Mouse (Mus musculus) hindbrain, embryonic 15.5 days (tissue): ENCODE measurements around the gene Dab2ip. TPM values are rescaled to one million over a fixed set of nuclear protein-coding genes. Genes with fewer than 3 reads are reported as not detected.

Experiments used
- ATAC-seq: fragments of 200-750 bp; cut with Nextera tagmentation; 2 replicates; pipeline ENCODE4 v1.8.0; 2017; ENCODE audit warnings: low read depth, moderate number of reproducible peaks, moderate TSS enrichment; ENCODE audit not compliant: low FRiP score
- H3K27ac ChIP-seq: fragments of 300-500 bp; sonication (generic); replicated peaks from 2 replicates; pipeline ENCODE4 v1.5.1; 2015; ENCODE audit warnings: mild to moderate bottlenecking, inconsistent platforms
- H3K27me3 ChIP-seq: fragments of 300-500 bp; sonication (generic); 2 replicates; pipeline ENCODE4 v1.6.1; 2015; ENCODE audit warnings: control low read depth, inconsistent platforms
- H3K36me3 ChIP-seq: fragments of 300-500 bp; sonication (generic); 2 replicates; pipeline ENCODE4 v1.6.1; 2015; ENCODE audit warnings: control low read depth, inconsistent platforms
- H3K4me1 ChIP-seq: fragments of 300-500 bp; sonication (generic); replicated peaks from 2 replicates; pipeline ENCODE4 v1.6.1; 2015; ENCODE audit warnings: control low read depth, inconsistent platforms
- H3K4me2 ChIP-seq: fragments of 300-500 bp; sonication (generic); 2 replicates; pipeline ENCODE4 v1.6.1; 2015; ENCODE audit warnings: moderate library complexity, mild to moderate bottlenecking, inconsistent platforms
- H3K4me3 ChIP-seq: fragments of 300-500 bp; sonication (generic); 2 replicates; pipeline ENCODE4 v1.5.1; 2015; ENCODE audit warnings: mild to moderate bottlenecking, inconsistent platforms
- H3K9ac ChIP-seq: fragments of 300-500 bp; sonication (generic); 2 replicates; pipeline ENCODE4 v1.6.1; 2015; ENCODE audit warnings: inconsistent platforms
- H3K9me3 ChIP-seq: fragments of 300-500 bp; sonication (generic); 2 replicates; pipeline ENCODE4 v1.6.1; 2016; ENCODE audit warnings: control low read depth, inconsistent platforms
- WGBS: fragments of 180-500 bp; shearing (Covaris S2); methylation state at CpG from one replicate; pipeline ENCODE4 v1.1.7; 2015; 5-methylcytosine and 5-hydroxymethylcytosine counted together
- polyA plus RNA-seq: library from polyadenylated mRNA; unstranded; fragments of >200 nt; fragmentation: Nextera tagmentation; extraction: Ambion mirVana; gene quantifications from 2 replicates; pipeline ENCODE4 v1.2.1, GENCODE M21; 2015

The Dab2ip gene
- polyA plus RNA-seq, 1 experiment from 2014 or later, result 70.7 TPM

DNA sequence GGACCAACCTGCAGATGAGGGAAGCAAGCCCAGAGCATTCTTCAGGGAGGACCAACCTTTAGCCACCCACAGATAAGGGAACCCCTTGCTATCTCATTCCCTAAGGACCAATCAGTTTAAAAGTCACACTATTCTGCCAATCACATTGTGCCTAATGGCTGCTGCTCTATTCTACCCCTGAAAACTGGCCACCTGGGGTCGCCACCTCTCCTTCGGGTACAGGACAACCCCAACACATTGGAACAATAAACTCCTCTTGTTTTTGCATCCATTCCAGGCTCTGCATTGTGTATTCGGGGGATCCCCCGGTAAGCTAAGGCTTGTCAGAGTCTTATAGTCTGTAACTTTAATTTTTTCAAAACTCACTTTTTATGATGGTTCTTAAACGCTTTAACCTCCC, 203.4 kb downstream of the Dab2ip start:
- Histone ChIP-seq H3K4me1 (peaks cover 6% of the 10 kb centered on the region; the same call in 1 of the 2 replicates), H3K9ac (no peak overlapping the region), H3K36me3 (no peaks in the 10 kb centered on the region), H3K27ac (no peak overlapping the region), H3K4me3 (no peak overlapping the region), H3K4me2 (no peak overlapping the region), H3K27me3 (no peaks in the 10 kb centered on the region), H3K9me3 (no peaks in the 10 kb centered on the region)
- no peak for ATAC-seq
- WGBS, result 86% methylated on average over 5 of the region's 5 CpGs

DNA sequence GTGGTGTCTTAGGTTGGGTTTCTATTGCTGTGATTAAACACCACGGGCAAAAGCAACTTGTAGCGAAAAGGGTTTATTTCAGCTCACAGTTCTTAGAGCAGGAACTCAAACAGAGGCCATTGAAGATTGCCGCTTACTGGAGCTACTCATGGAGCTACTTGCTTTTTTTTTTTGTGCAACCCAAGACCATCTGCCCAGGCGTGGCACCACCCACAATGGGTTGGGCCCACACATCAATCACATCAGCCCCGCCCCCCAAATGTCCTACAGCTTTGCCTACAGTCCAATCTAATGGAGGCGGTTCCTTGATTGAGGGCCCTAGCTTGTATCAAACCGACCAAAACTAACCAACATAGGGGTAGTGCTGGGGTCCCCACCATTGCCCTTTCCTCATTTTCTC, 205.8 kb downstream of the Dab2ip start:
- Histone ChIP-seq H3K27ac (no peak overlapping the region), H3K9me3 (no peaks in the 10 kb centered on the region), H3K36me3 (no peaks in the 10 kb centered on the region)

DNA sequence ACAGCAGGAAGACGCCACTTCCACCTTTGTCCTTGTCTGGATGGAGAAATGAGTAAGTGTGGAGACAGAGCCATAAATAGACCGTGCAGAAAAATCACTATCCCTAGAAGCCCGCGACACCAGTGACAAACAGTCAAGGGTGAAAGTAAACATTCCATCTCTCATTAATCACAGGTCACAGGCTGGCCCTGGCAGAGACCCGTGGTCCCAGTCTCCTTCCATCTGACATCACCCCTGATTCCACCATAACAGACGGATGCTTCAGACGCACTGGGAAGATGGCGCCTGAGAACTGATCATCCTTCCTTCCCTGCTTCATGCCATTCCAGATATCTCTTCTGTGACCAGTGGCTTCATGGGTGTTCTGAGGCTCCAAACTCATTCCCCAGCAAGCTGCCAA, 206.3 kb downstream of the Dab2ip start:
- H3K4me1 ChIP-seq, result peaks cover 20% of the 10 kb centered on the region; the same call in 1 of the 2 replicates
- H3K36me3 ChIP-seq, result no peaks in the 10 kb centered on the region
- no peak for ATAC-seq
- no peak overlapping the region for H3K27ac ChIP-seq
- no peak overlapping the region for H3K9ac ChIP-seq
- H3K4me3 ChIP-seq, result no peak overlapping the region
- H3K27me3 ChIP-seq, result no peaks in the 10 kb centered on the region
- 73% methylated on average over 8 of the region's 8 CpGs for WGBS
- no peaks in the 10 kb centered on the region for H3K9me3 ChIP-seq
- H3K4me2 ChIP-seq, result no peak overlapping the region

More for the DNA sequence above, 205.8 kb downstream of the Dab2ip start:
- Histone ChIP-seq H3K27me3 (no peaks in the 10 kb centered on the region), H3K4me3 (no peak overlapping the region), H3K4me2 (no peak overlapping the region), H3K9ac (no peak overlapping the region), H3K4me1 (peaks cover 18% of the 10 kb centered on the region; the same call in 1 of the 2 replicates)
- no peak for ATAC-seq
- WGBS, result 93% methylated on average over 7 of the region's 7 CpGs

DNA sequence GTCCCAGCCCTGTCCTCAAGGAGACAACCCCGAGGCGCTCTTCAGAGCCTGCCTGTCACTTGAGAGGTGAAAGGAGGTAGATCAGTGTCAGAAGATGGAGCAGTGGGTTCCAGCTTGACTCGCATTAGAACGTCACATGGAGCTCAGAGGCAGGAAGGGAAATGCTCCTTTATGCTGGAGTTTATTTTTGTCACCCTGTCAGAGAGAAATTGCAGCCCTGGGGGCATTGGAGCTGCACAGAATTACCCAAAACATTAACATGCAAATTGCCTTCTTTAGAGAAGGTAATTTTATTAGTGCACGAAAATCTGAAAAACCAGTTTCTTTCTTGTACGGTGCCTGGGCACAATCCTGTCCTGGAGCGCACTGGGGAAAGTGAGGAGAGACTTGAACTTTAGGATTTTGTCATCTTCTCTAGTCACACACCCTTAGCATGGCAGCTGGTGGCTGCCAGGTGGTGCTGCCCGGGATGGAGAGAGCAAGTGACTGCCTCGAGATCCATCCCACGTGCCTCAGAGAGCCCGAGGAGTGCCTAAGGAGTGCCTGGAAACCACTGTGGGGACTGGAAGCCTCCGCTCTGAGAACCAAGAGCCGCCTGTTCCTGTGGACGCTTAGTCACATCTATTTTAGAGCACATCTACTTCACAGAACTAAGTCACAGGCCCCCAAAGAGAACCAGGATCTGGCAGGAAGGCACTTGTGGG, 209.9 kb downstream of the Dab2ip start:
- Histone ChIP-seq H3K4me2 (no peak overlapping the region), H3K9me3 (no peaks in the 10 kb centered on the region), H3K36me3 (no peaks in the 10 kb centered on the region), H3K4me1 (peaks cover 14% of the 10 kb centered on the region; the same call in 1 of the 2 replicates), H3K4me3 (no peak overlapping the region), H3K27ac (peak overlapping the region; percentile 39; the same call in 1 of the 2 replicates), H3K27me3 (no peaks in the 10 kb centered on the region), H3K9ac (no peak overlapping the region)
- ATAC-seq, result no peak
- 33% methylated on average over 14 of the region's 14 CpGs for WGBS

DNA sequence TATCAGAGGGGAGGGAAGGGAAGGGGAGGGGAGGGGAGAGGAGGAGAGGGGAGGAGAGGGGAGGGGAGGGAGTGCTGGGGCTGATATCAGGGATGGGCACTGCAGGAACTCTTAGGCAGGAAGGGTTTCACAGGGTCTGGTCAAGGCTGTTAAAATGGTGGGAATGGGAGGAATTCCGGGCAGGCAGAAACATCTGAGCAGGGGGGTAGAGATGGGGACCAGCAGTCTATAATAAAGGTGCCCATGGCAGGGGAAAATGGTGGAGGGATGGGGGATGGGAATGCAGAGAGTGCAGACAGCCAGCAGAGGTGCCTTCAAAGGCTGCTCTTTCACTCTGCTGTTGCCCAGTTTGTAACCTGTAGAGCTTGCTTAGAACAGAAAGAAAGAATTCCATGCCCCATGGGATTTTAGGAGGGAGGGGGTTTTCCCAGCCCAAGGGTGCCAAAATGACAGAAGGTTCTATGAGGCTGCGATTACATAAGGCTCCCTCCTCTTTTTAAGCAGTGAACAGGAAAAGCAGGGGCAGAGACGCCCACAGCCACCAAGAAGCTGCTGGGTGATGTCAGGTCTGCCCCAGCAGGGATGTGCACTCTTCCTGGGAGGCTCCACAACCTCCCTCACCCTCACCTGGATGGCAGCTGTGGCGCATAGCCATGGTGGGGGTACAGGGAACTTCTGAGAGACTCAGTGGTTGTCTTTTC, 210.6 kb downstream of the Dab2ip start:
- Histone ChIP-seq H3K4me2 (no peak overlapping the region), H3K36me3 (no peaks in the 10 kb centered on the region), H3K9ac (no peak overlapping the region), H3K4me1 (peaks cover 14% of the 10 kb centered on the region; the same call in 1 of the 2 replicates), H3K4me3 (no peak overlapping the region), H3K9me3 (no peaks in the 10 kb centered on the region), H3K27me3 (no peaks in the 10 kb centered on the region), H3K27ac (no peak overlapping the region)
- 39% methylated on average over 4 of the region's 4 CpGs for WGBS
- no peak for ATAC-seq

DNA sequence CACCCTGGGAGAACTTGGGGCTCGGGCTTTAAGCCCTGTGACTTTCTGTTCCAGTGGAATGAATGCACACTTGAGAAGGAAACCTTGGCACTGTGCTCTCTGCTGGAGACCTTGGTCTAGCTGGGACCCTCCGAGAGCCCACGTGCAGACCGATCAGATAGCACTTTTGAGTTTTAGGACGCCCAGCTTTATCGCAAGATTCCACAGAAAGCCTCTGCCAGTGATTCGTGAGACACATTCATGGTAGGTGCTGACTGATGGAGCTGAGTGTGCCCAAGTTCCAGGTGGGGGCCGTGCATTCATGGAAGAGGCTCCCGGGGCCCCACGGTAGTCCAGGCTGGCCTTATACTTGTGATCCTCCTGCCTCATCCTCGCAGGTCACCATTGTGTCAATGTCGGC, 211.3 kb downstream of the Dab2ip start:
- WGBS, result 91% methylated on average over 12 of the region's 12 CpGs
- H3K4me1 ChIP-seq, result peaks cover 14% of the 10 kb centered on the region; the same call in 1 of the 2 replicates
- no peak overlapping the region for H3K4me3 ChIP-seq
- no peak for ATAC-seq
- H3K9me3 ChIP-seq, result no peaks in the 10 kb centered on the region
- no peaks in the 10 kb centered on the region for H3K27me3 ChIP-seq
- H3K36me3 ChIP-seq, result no peaks in the 10 kb centered on the region
- H3K27ac ChIP-seq, result no peak overlapping the region
- no peak overlapping the region for H3K9ac ChIP-seq
- no peak overlapping the region for H3K4me2 ChIP-seq

DNA sequence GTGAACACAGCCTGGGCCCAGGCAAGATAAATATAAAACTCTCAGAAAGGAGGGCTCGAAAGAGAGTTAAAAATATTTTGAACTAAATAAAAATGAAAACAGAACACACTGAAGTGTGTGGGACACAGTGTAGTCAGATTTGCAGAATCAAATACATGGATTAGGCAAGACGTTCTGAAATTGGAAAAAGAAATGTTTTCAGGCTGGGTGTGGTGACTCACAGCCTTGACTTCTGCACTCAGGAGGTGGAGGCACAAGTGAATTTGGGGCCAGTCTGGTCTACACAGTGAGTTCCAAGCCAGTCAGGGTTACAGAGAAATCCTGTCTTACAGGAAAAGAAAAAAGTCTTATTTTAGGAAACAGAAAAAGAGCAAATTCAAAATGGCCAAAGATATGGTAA, 212.5 kb downstream of the Dab2ip start:
- H3K27me3 ChIP-seq, result no peaks in the 10 kb centered on the region
- no peak for ATAC-seq
- 87% methylated on average over 2 of the region's 2 CpGs for WGBS
- H3K9ac ChIP-seq, result no peak overlapping the region
- H3K9me3 ChIP-seq, result no peaks in the 10 kb centered on the region
- H3K4me1 ChIP-seq, result peaks cover 14% of the 10 kb centered on the region; the same call in 1 of the 2 replicates
- H3K4me2 ChIP-seq, result no peak overlapping the region
- H3K36me3 ChIP-seq, result no peaks in the 10 kb centered on the region
- H3K27ac ChIP-seq, result no peak overlapping the region
- H3K4me3 ChIP-seq, result no peak overlapping the region

DNA sequence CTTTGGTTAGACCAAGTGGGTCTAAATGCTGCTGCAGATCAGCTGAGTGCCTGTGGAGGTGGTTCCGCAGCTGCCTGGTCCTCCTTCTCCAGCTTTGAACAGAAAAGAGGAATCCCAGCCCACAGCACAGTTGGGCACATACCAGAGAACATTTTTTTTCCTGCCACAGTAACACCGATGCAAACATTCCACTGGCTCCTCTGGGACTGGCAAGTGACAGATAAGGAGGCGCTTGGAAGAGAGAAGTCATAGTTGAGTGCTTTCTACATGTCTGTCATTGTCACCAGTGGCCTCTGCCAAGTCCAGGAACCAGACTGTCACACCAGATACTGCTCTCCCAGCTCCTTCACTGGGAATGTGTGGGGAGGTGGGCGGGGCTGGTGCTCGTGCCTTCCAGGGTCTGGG, 217.6 kb downstream of the Dab2ip start:
- Histone ChIP-seq H3K27me3 (no peaks in the 10 kb centered on the region), H3K9me3 (no peaks in the 10 kb centered on the region), H3K27ac (no peak overlapping the region), H3K36me3 (no peaks in the 10 kb centered on the region), H3K4me1 (no peaks in the 10 kb centered on the region), H3K4me3 (no peak overlapping the region), H3K9ac (no peak overlapping the region), H3K4me2 (no peak overlapping the region)
- ATAC-seq, result 0 out of 2 replicates have a peak, but pooled peaks have one; percentile 34
- 45% methylated on average over 5 of the region's 5 CpGs for WGBS

DNA sequence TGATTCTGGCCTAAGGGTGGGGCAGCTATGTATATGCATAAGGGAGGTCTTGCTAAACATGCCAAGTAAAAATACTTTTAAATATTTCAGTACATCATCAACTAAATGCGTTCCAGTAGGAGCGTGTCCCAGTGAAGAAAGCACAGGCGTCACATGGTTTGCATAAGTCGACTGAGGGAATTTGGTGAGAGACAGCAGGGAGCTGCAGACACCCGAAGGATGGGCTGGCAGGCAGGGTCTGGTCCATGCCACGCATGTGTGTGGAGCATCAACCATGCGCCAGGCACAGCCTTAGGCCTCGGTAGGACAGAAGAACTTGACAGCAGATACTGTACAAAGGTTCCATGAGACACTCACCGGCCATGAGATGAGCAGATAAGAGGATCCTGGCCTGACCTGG, 218.9 kb downstream of the Dab2ip start:
- Histone ChIP-seq H3K27me3 (no peaks in the 10 kb centered on the region), H3K9ac (no peak overlapping the region), H3K36me3 (no peaks in the 10 kb centered on the region), H3K4me1 (no peaks in the 10 kb centered on the region), H3K4me3 (no peak overlapping the region), H3K9me3 (no peaks in the 10 kb centered on the region), H3K4me2 (no peak overlapping the region), H3K27ac (no peak overlapping the region)
- 89% methylated on average over 9 of the region's 9 CpGs for WGBS
- ATAC-seq, result no peak

DNA sequence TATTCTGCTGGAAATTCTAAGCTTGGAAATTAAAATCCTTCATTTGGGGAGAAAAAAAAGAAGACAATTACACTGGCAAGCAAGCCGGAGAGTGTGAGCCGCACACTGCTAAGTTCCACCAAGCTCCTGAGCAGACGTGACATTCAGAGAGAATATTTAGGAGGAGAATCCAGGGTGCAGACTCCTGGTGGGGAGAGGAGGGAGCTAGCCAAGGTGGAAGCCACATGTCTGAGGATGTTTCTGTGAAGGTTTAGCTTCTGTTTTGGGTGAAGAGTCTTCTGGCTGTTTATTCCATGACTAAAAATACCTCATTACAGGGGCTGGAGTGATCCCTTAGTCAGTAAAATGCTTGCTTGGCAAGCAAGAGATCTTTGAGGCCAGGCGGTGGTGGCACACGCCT, 221.2 kb downstream of the Dab2ip start:
- Histone ChIP-seq H3K4me2 (no peak overlapping the region), H3K27ac (no peak overlapping the region), H3K4me1 (no peaks in the 10 kb centered on the region), H3K36me3 (no peaks in the 10 kb centered on the region), H3K9ac (no peak overlapping the region), H3K9me3 (no peaks in the 10 kb centered on the region), H3K4me3 (no peak overlapping the region), H3K27me3 (no peaks in the 10 kb centered on the region)
- WGBS, result 86% methylated on average over 5 of the region's 5 CpGs
- ATAC-seq, result no peak
